Mouse (Mus musculus): ENCODE results near the gene Pop4. TPM values are rescaled to one million over a fixed set of nuclear protein-coding genes. Genes with fewer than 3 reads are reported as not detected.

Pop4 gene
- total and polyA plus RNA-seq, 3 experiments: 33.5 to 50.0 TPM; not detected in 1

DNA sequence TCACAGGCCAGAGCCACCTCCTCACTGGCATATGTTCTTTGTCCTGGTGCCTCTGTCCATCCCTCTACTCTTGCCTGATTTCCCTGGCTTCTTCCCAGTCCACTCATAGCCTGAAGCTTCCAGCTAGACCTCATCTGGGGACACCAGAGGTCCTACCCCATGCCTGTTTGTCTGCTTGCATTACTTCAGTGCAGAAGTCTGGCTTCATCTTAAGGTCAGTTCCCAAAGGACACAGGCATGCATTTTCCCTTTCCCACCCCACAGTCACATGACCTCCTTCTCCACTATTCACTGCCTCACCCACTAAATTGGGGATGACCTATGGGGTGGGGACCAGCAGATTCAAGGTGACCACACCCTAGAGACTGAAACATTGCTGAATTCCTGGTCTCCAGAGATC, 17.8 kb downstream of the Pop4 start:
- TF ChIP-seq MAZ (IDR thresholded peaks at IDR 0.05; ENCODE audit: low read depth, low read length) (no peak), KAT2A (conservative IDR thresholded peaks at IDR 0.05; ENCODE audit: low read depth, low read length) (no peak), E2F4 (IDR thresholded peaks at IDR 0.05; ENCODE audit: borderline replicate concordance, low read depth, low read length) (no peak), MXI1 (IDR thresholded peaks at IDR 0.05; ENCODE audit: low read depth, low read length) (no peak), USF2 (IDR thresholded peaks at IDR 0.05; ENCODE audit: borderline replicate concordance in 1 of 2, insufficient read depth in 1 of 2, low read depth in 1 of 2, low read length in 2 of 2) (no peak)
- H3K79me2 ChIP-seq (ENCODE audit: control insufficient read depth, insufficient read depth, low read length, poor library complexity): no peaks in the 10 kb centered on the region
- H3K9me3 ChIP-seq (replicated peaks; ENCODE audit: insufficient read depth, low read length): no peaks in the 10 kb centered on the region
- no peak overlapping the region for H3K27ac ChIP-seq (ENCODE audit: control insufficient read depth, low read depth, low read length)
- no peaks in the 10 kb centered on the region for H3K27me3 ChIP-seq (ENCODE audit: control insufficient read depth in 1 of 2, insufficient read depth in 2 of 2, low read length in 2 of 2)
- H3K4me1 ChIP-seq (ENCODE audit: control insufficient read depth in 1 of 2, insufficient read depth in 2 of 2, low read length in 2 of 2): no peaks in the 10 kb centered on the region
- no peak for DNase-seq (ENCODE audit: low read depth, low spot score)
- H3K9ac ChIP-seq (ENCODE audit: control insufficient read depth, low read depth, low read length, poor library complexity, severe bottlenecking): no peak overlapping the region
- H3K4me3 ChIP-seq (ENCODE audit: control insufficient read depth in 1 of 2, insufficient read depth in 1 of 2, low read depth in 2 of 2, low read length in 2 of 2): no peak overlapping the region
- no peaks in the 10 kb centered on the region for H3K36me3 ChIP-seq (ENCODE audit: control insufficient read depth in 1 of 2, insufficient read depth in 2 of 2, low read length in 2 of 2)

DNA sequence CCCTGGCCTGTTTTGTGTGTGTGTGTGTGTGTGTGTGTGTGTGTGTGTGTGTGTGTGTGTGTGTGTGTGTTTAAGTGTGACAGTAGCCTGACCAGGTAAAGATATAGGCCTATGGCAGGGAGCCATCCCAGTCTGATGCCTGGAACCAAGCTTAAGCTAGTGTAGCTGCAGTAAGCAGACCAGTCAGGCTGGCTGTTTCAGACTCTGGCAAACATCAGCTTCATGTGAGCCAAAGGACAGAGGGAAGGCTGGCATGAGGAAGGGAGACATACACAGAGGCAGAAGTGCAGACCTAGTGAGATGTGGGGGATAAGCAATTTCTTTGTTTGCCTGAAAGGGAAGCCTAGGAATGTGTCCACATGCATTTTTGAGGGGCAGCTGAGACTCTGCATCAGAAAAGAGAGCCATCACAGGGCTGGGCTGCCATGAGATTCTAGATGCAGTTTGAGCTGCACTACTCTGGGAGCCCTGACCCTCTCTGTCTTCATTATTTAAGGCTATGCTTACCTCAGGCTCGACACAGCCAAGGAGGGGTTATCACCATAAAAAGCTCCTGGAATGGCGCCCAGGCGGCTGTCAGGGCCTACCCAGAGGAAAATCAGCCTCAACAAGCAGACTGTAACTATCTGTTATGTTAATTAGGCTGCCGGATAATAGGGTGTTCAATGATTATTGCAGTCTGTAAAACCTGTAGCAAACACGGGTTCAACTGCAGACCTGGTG, 19.6 kb downstream of the Pop4 start:
- Histone ChIP-seq H3K9ac (ENCODE audit: control insufficient read depth, low read depth, low read length, poor library complexity, severe bottlenecking) (no peak overlapping the region), H3K4me3 (ENCODE audit: control insufficient read depth in 1 of 2, insufficient read depth in 1 of 2, low read depth in 2 of 2, low read length in 2 of 2) (no peak overlapping the region), H3K36me3 (ENCODE audit: control insufficient read depth in 1 of 2, insufficient read depth in 2 of 2, low read length in 2 of 2) (no peaks in the 10 kb centered on the region), H3K27me3 (ENCODE audit: control insufficient read depth in 1 of 2, insufficient read depth in 2 of 2, low read length in 2 of 2) (no peaks in the 10 kb centered on the region), H3K9me3 (replicated peaks; ENCODE audit: insufficient read depth, low read length) (no peaks in the 10 kb centered on the region), H3K79me2 (ENCODE audit: control insufficient read depth, insufficient read depth, low read length, poor library complexity) (no peaks in the 10 kb centered on the region), H3K4me1 (ENCODE audit: control insufficient read depth in 1 of 2, insufficient read depth in 2 of 2, low read length in 2 of 2) (no peaks in the 10 kb centered on the region), H3K27ac (ENCODE audit: control insufficient read depth, low read depth, low read length) (no peak overlapping the region)
- DNase-seq (ENCODE audit: low read depth, low spot score): no peak
- TF ChIP-seq E2F4 (IDR thresholded peaks at IDR 0.05; ENCODE audit: borderline replicate concordance, low read depth, low read length) (no peak), USF2 (IDR thresholded peaks at IDR 0.05; ENCODE audit: borderline replicate concordance in 1 of 2, insufficient read depth in 1 of 2, low read depth in 1 of 2, low read length in 2 of 2) (no peak), MXI1 (IDR thresholded peaks at IDR 0.05; ENCODE audit: low read depth, low read length) (no peak), MYB (IDR thresholded peaks at IDR 0.05; ENCODE audit: low read depth, low read length) (no peak), RCOR1 (IDR thresholded peaks at IDR 0.05; ENCODE audit: low read depth, low read length) (no peak)

DNA sequence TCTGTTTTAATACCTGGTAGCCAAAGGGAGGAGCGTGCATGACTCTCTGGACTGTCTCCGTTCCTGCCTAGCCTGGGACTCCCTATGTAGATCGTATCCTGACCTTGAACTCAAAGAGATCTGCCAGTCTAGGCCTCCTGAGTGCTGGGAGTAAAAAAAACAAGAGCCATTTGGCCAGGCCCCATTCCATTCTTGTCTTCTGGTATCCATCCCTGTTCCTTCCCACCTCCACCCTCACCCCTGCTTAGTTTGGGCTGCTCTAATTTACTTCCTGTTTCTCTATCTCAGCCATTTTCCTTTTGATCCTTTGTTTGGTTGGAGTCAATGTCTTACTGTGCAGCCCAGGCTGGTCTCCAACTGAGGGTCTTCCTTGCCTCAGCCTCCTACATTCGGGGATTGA, 28.8 kb downstream of the Pop4 start:
- H3K27ac ChIP-seq (ENCODE audit: control insufficient read depth, low read depth, low read length): no peak overlapping the region

More for the DNA sequence above, 28.8 kb downstream of the Pop4 start:
- Histone ChIP-seq H3K9ac (ENCODE audit: control insufficient read depth, low read depth, low read length, poor library complexity, severe bottlenecking) (no peak overlapping the region), H3K4me1 (ENCODE audit: control insufficient read depth in 1 of 2, insufficient read depth in 2 of 2, low read length in 2 of 2) (no peaks in the 10 kb centered on the region), H3K4me3 (ENCODE audit: control insufficient read depth in 1 of 2, insufficient read depth in 1 of 2, low read depth in 2 of 2, low read length in 2 of 2) (no peak overlapping the region), H3K36me3 (ENCODE audit: control insufficient read depth in 1 of 2, insufficient read depth in 2 of 2, low read length in 2 of 2) (no peaks in the 10 kb centered on the region), H3K79me2 (ENCODE audit: control insufficient read depth, insufficient read depth, low read length, poor library complexity) (no peaks in the 10 kb centered on the region), H3K27me3 (ENCODE audit: control insufficient read depth in 1 of 2, insufficient read depth in 2 of 2, low read length in 2 of 2) (peaks cover 0 to 1% of the 10 kb centered on the region in 2 experiments; a peak in 2 of 4 replicates), H3K9me3 (replicated peaks; ENCODE audit: insufficient read depth, low read length) (no peaks in the 10 kb centered on the region)
- DNase-seq (ENCODE audit: low read depth, low spot score): no peak
- TF ChIP-seq CTCF (IDR thresholded peaks at IDR 0.05 in 2 of 3, conservative IDR thresholded peaks at IDR 0.05 in 1 of 3; ENCODE audit: control insufficient read depth in 1 of 3, insufficient read depth in 1 of 3, low read depth in 2 of 3, low read length in 3 of 3, poor library complexity in 1 of 3, severe bottlenecking in 1 of 3) (no peak), TBP (IDR thresholded peaks at IDR 0.05; ENCODE audit: low read depth, low read length) (no peak), MEF2A (IDR thresholded peaks at IDR 0.05; ENCODE audit: extremely low read depth, insufficient replicate concordance, low read depth, low read length, poor library complexity, severe bottlenecking) (no peak), SIN3A (IDR thresholded peaks at IDR 0.05; ENCODE audit: low read length) (no peak), RAD21 (IDR thresholded peaks at IDR 0.05; ENCODE audit: low read depth, low read length) (no peak), POLR2A (IDR thresholded peaks at IDR 0.05; ENCODE audit: control insufficient read depth in 1 of 2, insufficient read depth in 1 of 2, low read depth in 1 of 2, low read length in 2 of 2, poor library complexity in 1 of 2) (no peak), USF2 (IDR thresholded peaks at IDR 0.05; ENCODE audit: borderline replicate concordance in 1 of 2, insufficient read depth in 1 of 2, low read depth in 1 of 2, low read length in 2 of 2) (no peak)
